Comparison of ENCODE assay signal across 16 mouse cellular contexts in genomic region chr6:142946069-142946871, GRCm38 (mm10). TPM values are rescaled to one million over a fixed set of nuclear protein-coding genes. Genes with fewer than 3 reads are reported as not detected.
DNase-seq lines count a peak whose midpoint lies in the region; ATAC-seq lines count a peak whose summit lies in the region.
"Had no signal": no experiment of that assay in that cellular context is flagged by ENCODE, and none has a peak within 500 bp of the region (broad histone marks: within the 10 kb centered on the region; RNA-seq: fewer than 3 reads in every experiment).

No protein-coding gene starts in this region.

- H3K27ac ChIP-seq in neural tube, embryonic 15.5 days (replicated peaks): no peak overlapping the region
- H3K27ac ChIP-seq in limb, embryonic 12.5 days: peak overlapping the region; percentile 56
- no peak overlapping the region for H3K27ac ChIP-seq in forebrain, embryonic 11.5 days (ENCODE audit: low read depth, low read length)
- no peak overlapping the region for H3K27ac ChIP-seq in forebrain, embryonic 14.5 days (ENCODE audit: low read depth, low read length)
- H3K27ac ChIP-seq: intestine, embryonic 15.5 days had no signal

- H3K27me3 ChIP-seq in neural tube, embryonic 15.5 days (replicated peaks): no peaks in the 10 kb centered on the region
- no peaks in the 10 kb centered on the region for H3K27me3 ChIP-seq in limb, embryonic 12.5 days
- no peaks in the 10 kb centered on the region for H3K27me3 ChIP-seq in forebrain, embryonic 11.5 days (ENCODE audit: control insufficient read depth, insufficient read depth, low read length)
- no peaks in the 10 kb centered on the region for H3K27me3 ChIP-seq in forebrain, embryonic 14.5 days (replicated peaks; ENCODE audit: control insufficient read depth, insufficient read depth, low read length)
- H3K27me3 ChIP-seq: intestine, embryonic 15.5 days had no signal

- H3K4me2 ChIP-seq in neural tube, embryonic 15.5 days: no peak overlapping the region
- peak overlapping the region; percentile 11; the same call in 1 of the 2 replicates for H3K4me2 ChIP-seq in limb, embryonic 12.5 days
- no peak overlapping the region for H3K4me2 ChIP-seq in forebrain, embryonic 11.5 days (ENCODE audit: low read depth, low read length, severe bottlenecking)
- H3K4me2 ChIP-seq in forebrain, embryonic 14.5 days (ENCODE audit: low read length): no peak overlapping the region
- H3K4me2 ChIP-seq: heart, embryonic 11.5 days; intestine, embryonic 15.5 days had no signal

- no peaks in the 10 kb centered on the region for H3K9me3 ChIP-seq in neural tube, embryonic 15.5 days (replicated peaks)
- H3K9me3 ChIP-seq in limb, embryonic 12.5 days: no peaks in the 10 kb centered on the region
- H3K9me3 ChIP-seq in forebrain, embryonic 11.5 days (ENCODE audit: control insufficient read depth, low read length): no peaks in the 10 kb centered on the region
- H3K9me3 ChIP-seq in forebrain, embryonic 14.5 days (replicated peaks; ENCODE audit: control insufficient read depth, low read length): no peaks in the 10 kb centered on the region; the same call in 1 of the 2 replicates
- H3K9me3 ChIP-seq: intestine, embryonic 15.5 days had no signal

- H3K36me3 ChIP-seq in neural tube, embryonic 15.5 days: peaks cover 6% of the 10 kb centered on the region; the same call in 1 of the 2 replicates
- no peaks in the 10 kb centered on the region for H3K36me3 ChIP-seq in limb, embryonic 12.5 days
- H3K36me3 ChIP-seq in forebrain, embryonic 11.5 days (ENCODE audit: control insufficient read depth, insufficient read depth, low read length): no peaks in the 10 kb centered on the region
- H3K36me3 ChIP-seq in forebrain, embryonic 14.5 days (ENCODE audit: control insufficient read depth, insufficient read depth, low read length): 0 out of 2 replicates have a peak, but pooled peaks cover 2% of the 10 kb centered on the region
- H3K36me3 ChIP-seq: intestine, embryonic 15.5 days had no signal

- peaks cover 27% of the 10 kb centered on the region for H3K4me1 ChIP-seq in neural tube, embryonic 15.5 days
- peaks cover 29% of the 10 kb centered on the region for H3K4me1 ChIP-seq in limb, embryonic 12.5 days (replicated peaks)
- no peaks in the 10 kb centered on the region for H3K4me1 ChIP-seq in forebrain, embryonic 11.5 days (replicated peaks; ENCODE audit: control insufficient read depth, insufficient read depth, low read length)
- peaks cover 4% of the 10 kb centered on the region; the same call in 1 of the 2 replicates for H3K4me1 ChIP-seq in forebrain, embryonic 14.5 days (ENCODE audit: control insufficient read depth, insufficient read depth, low read length)
- H3K4me1 ChIP-seq: intestine, embryonic 15.5 days had no signal

- WGBS in neural tube, embryonic 15.5 days: 69% methylated on average over 8 of the region's 8 CpGs
- 36% methylated on average over 8 of the region's 8 CpGs for WGBS in limb, embryonic 12.5 days
- 76% methylated on average over 8 of the region's 8 CpGs for WGBS in forebrain, embryonic 11.5 days
- WGBS in forebrain, embryonic 14.5 days: 80% methylated on average over 7 of the region's 8 CpGs

- no peak overlapping the region for H3K9ac ChIP-seq in neural tube, embryonic 15.5 days (replicated peaks)
- no peak overlapping the region for H3K9ac ChIP-seq in limb, embryonic 12.5 days (replicated peaks)
- H3K9ac ChIP-seq in forebrain, embryonic 11.5 days (ENCODE audit: low read length): no peak overlapping the region
- H3K9ac ChIP-seq in forebrain, embryonic 14.5 days (ENCODE audit: low read length): no peak overlapping the region
- H3K9ac ChIP-seq: intestine, embryonic 15.5 days had no signal

- no peak overlapping the region for H3K4me3 ChIP-seq in neural tube, embryonic 15.5 days (replicated peaks)
- no peak overlapping the region for H3K4me3 ChIP-seq in limb, embryonic 12.5 days (replicated peaks)
- H3K4me3 ChIP-seq in forebrain, embryonic 11.5 days (ENCODE audit: low read depth, low read length): no peak overlapping the region
- no peak overlapping the region for H3K4me3 ChIP-seq in forebrain, embryonic 14.5 days (ENCODE audit: low read depth, low read length)
- H3K4me3 ChIP-seq: intestine, embryonic 15.5 days had no signal

- no peak for ATAC-seq in neural tube, embryonic 15.5 days (ENCODE audit: low FRiP score)
- peak; percentile 54 for ATAC-seq in limb, embryonic 12.5 days (ENCODE audit: insufficient number of reproducible peaks, insufficient read depth, low FRiP score, low TSS enrichment, low read depth)
- no peak for ATAC-seq in forebrain, embryonic 11.5 days (replicated peaks; ENCODE audit: low FRiP score)
- ATAC-seq in forebrain, embryonic 14.5 days: no peak
- ATAC-seq: forebrain, embryonic 16.5 days; intestine, embryonic 15.5 days had no signal

- peak; percentile 34 for DNase-seq in neural tube, embryonic 10.5 days (ENCODE audit: extremely low spot score, low spot score)
- peak; percentile 27 for DNase-seq in embryo, embryonic 9.5 days (ENCODE audit: extremely low spot score)
- DNase-seq in thymus, postnatal 25 days: peak; percentile 66
- DNase-seq in forebrain, embryonic 11.5 days (ENCODE audit: low spot score): no peak
- no peak for DNase-seq in forebrain, embryonic 14.5 days (ENCODE audit: low spot score)
- DNase-seq in left cerebral cortex, adult 18-20 months (ENCODE audit: low spot score in 2 of 2): no peak
- DNase-seq: adrenal gland, adult 8-10 months; cerebellum, postnatal 14 days; gastrocnemius, postnatal 14 days; heart, postnatal 36 days; lung, postnatal 4 days had no signal

RNA-seq across cellular contexts. Expression of gene St8sia1, which starts 18.0 kb away (rescaled TPM):
- polyA plus RNA-seq in neural tube, embryonic 15.5 days (2015; fragmentation: Nextera tagmentation; extraction: Ambion mirVana): 6.6 and 8.6 TPM in 2 replicates
- 1.5 and 2.2 TPM in 2 replicates for polyA plus RNA-seq in limb, embryonic 12.5 days (2016; fragmentation: Nextera tagmentation; extraction: Ambion mirVana)
- polyA plus RNA-seq in forebrain, embryonic 11.5 days (2014; fragmentation: Nextera tagmentation; extraction: Ambion mirVana): 2.4 and 3.1 TPM in 2 replicates
- polyA plus RNA-seq in forebrain, embryonic 14.5 days (2014; fragmentation: Nextera tagmentation; extraction: Ambion mirVana): 4.1 and 4.7 TPM in 2 replicates
- 10 to 100 TPM; 28.2 to 32.8 TPM for total RNA-seq in left cerebral cortex, adult 18-20 months (2021)

Comparison
In these comparisons a context has a peak if more than half of its experiments do, and no peak if none do; other contexts are left out.
1. DNase-seq: peak in neural tube, embryonic 10.5 days (single experiment), embryo, embryonic 9.5 days (single experiment) and thymus, postnatal 25 days (single experiment); none in forebrain, embryonic 11.5 days (single experiment), forebrain, embryonic 14.5 days (single experiment) and left cerebral cortex, adult 18-20 months (0 of 2).